Mouse (Mus musculus) hindbrain, embryonic 10.5 days (tissue): ENCODE measurements around the gene Foxj3. TPM values are rescaled to one million over a fixed set of nuclear protein-coding genes. Genes with fewer than 3 reads are reported as not detected.

Experiments used
- DNase-seq: peaks from one replicate; pipeline ENCODE4 v3.0.0-alpha.2; 2017; ENCODE audit warnings: low spot score
- H3K27ac ChIP-seq: fragments of 300-500 bp; sonication (generic); 2 replicates; pipeline ENCODE4 v1.5.1; 2016; ENCODE audit warnings: mild to moderate bottlenecking, moderate library complexity
- H3K27me3 ChIP-seq: fragments of 300-500 bp; sonication (generic); 2 replicates; pipeline ENCODE4 v1.6.1; 2016; ENCODE audit warnings: mild to moderate bottlenecking; ENCODE audit not compliant: poor library complexity, insufficient read depth, severe bottlenecking
- H3K36me3 ChIP-seq: fragments of 300-500 bp; sonication (generic); 2 replicates; pipeline ENCODE4 v1.6.1; 2016; ENCODE audit warnings: mild to moderate bottlenecking, moderate library complexity
- H3K4me1 ChIP-seq: fragments of 300-500 bp; sonication (generic); replicated peaks from 2 replicates; pipeline ENCODE4 v1.6.1; 2016; ENCODE audit warnings: mild to moderate bottlenecking
- H3K4me3 ChIP-seq: fragments of 300-500 bp; sonication (generic); 2 replicates; pipeline ENCODE4 v1.5.1; 2016; ENCODE audit warnings: mild to moderate bottlenecking, moderate library complexity
- H3K9me3 ChIP-seq: fragments of 300-500 bp; sonication (generic); 2 replicates; pipeline ENCODE4 v1.6.1; 2016; ENCODE audit warnings: mild to moderate bottlenecking, moderate library complexity
- WGBS: fragments of 180-500 bp; shearing (Covaris S2); methylation state at CpG from one replicate; pipeline ENCODE4 v1.1.7; 2016; 5-methylcytosine and 5-hydroxymethylcytosine counted together
- polyA plus RNA-seq: library from polyadenylated mRNA; unstranded; fragments of >200 nt; fragmentation: Nextera tagmentation; extraction: Ambion mirVana; gene quantifications from 2 replicates; pipeline ENCODE4 v1.2.1, GENCODE M21; 2016

The Foxj3 gene
- polyA plus RNA-seq, 1 experiment from 2014 or later = 17.7 TPM

- no peak for DNase-seq
- 84% methylated on average over 8 of the region's 8 CpGs for whole genome bisulfite sequencing
- H3K4me1 ChIP-seq = no peaks in the 10 kb centered on the region
- H3K9me3 ChIP-seq = no peaks in the 10 kb centered on the region
- H3K27ac ChIP-seq = no peak overlapping the region
- no peaks in the 10 kb centered on the region for H3K36me3 ChIP-seq
- H3K4me3 ChIP-seq = no peak overlapping the region
- H3K27me3 ChIP-seq = no peaks in the 10 kb centered on the region
These were observed 123.2 kb downstream of the Foxj3 start for GRCm38 (mm10) chr4:119660007-119660406.

- Histone ChIP-seq H3K9me3 (no peaks in the 10 kb centered on the region), H3K27ac (no peak overlapping the region), H3K4me3 (no peak overlapping the region), H3K27me3 (no peaks in the 10 kb centered on the region), H3K36me3 (no peaks in the 10 kb centered on the region), H3K4me1 (peaks cover 7% of the 10 kb centered on the region)
- DNase-seq = no peak
- WGBS = 81% methylated on average over 4 of the region's 4 CpGs
These were observed 125.3 kb downstream of the Foxj3 start for GRCm38 (mm10) chr4:119662151-119662550.

- H3K27me3 ChIP-seq = no peaks in the 10 kb centered on the region
- peaks cover 7% of the 10 kb centered on the region for H3K4me1 ChIP-seq
- no peak overlapping the region for H3K4me3 ChIP-seq
- no peaks in the 10 kb centered on the region for H3K9me3 ChIP-seq
- 92% methylated on average over 7 of the region's 7 CpGs for WGBS
- no peaks in the 10 kb centered on the region for H3K36me3 ChIP-seq
- DNase-seq = no peak
- no peak overlapping the region for H3K27ac ChIP-seq
These were observed 126.2 kb downstream of the Foxj3 start for GRCm38 (mm10) chr4:119662976-119663375.

- H3K36me3 ChIP-seq = no peaks in the 10 kb centered on the region
- DNase-seq = no peak
- no peak overlapping the region for H3K4me3 ChIP-seq
These were observed 126.7 kb downstream of the Foxj3 start for GRCm38 (mm10) chr4:119663409-119664095.

GRCm38 (mm10) chr4:119665166-119665565 is 128.4 kb downstream of the Foxj3 start:
- H3K27ac ChIP-seq = no peak overlapping the region
- DNase-seq = no peak
- peaks cover 16% of the 10 kb centered on the region for H3K4me1 ChIP-seq
- H3K4me3 ChIP-seq = no peak overlapping the region
- 94% methylated on average over 2 of the region's 2 CpGs for WGBS
- no peaks in the 10 kb centered on the region for H3K27me3 ChIP-seq
- H3K36me3 ChIP-seq = no peaks in the 10 kb centered on the region
- no peaks in the 10 kb centered on the region for H3K9me3 ChIP-seq

More at GRCm38 (mm10) chr4:119663409-119664095, 126.7 kb downstream of the Foxj3 start:
- H3K4me1 ChIP-seq = peaks cover 7% of the 10 kb centered on the region
- 95% methylated on average over 14 of the region's 14 CpGs for WGBS
- no peaks in the 10 kb centered on the region for H3K9me3 ChIP-seq
- no peaks in the 10 kb centered on the region for H3K27me3 ChIP-seq
- no peak overlapping the region for H3K27ac ChIP-seq

- H3K27me3 ChIP-seq = no peaks in the 10 kb centered on the region
- no peak for DNase-seq
- H3K9me3 ChIP-seq = no peaks in the 10 kb centered on the region
- peaks cover 18% of the 10 kb centered on the region for H3K4me1 ChIP-seq
- no peak overlapping the region for H3K27ac ChIP-seq
- H3K36me3 ChIP-seq = no peaks in the 10 kb centered on the region
- H3K4me3 ChIP-seq = no peak overlapping the region
- WGBS = 45% methylated on average over 8 of the region's 8 CpGs
These were observed 129.3 kb downstream of the Foxj3 start for GRCm38 (mm10) chr4:119666116-119666515.

- no peaks in the 10 kb centered on the region for H3K27me3 ChIP-seq
- no peaks in the 10 kb centered on the region for H3K36me3 ChIP-seq
- peak; percentile 49 for DNase-seq
- WGBS = 22% methylated on average over 5 of the region's 5 CpGs
- no peak overlapping the region for H3K4me3 ChIP-seq
- H3K4me1 ChIP-seq = peaks cover 18% of the 10 kb centered on the region
- H3K27ac ChIP-seq = no peak overlapping the region
- H3K9me3 ChIP-seq = no peaks in the 10 kb centered on the region
These were observed 130.7 kb downstream of the Foxj3 start for GRCm38 (mm10) chr4:119667454-119667853.

GRCm38 (mm10) chr4:119668185-119668584 is 131.4 kb downstream of the Foxj3 start:
- peaks cover 18% of the 10 kb centered on the region for H3K4me1 ChIP-seq
- no peaks in the 10 kb centered on the region for H3K9me3 ChIP-seq
- DNase-seq = no peak
- H3K36me3 ChIP-seq = no peaks in the 10 kb centered on the region
- H3K4me3 ChIP-seq = no peak overlapping the region
- H3K27ac ChIP-seq = no peak overlapping the region
- 85% methylated on average over 3 of the region's 3 CpGs for WGBS
- no peaks in the 10 kb centered on the region for H3K27me3 ChIP-seq

- DNase-seq = no peak
- no peaks in the 10 kb centered on the region for H3K9me3 ChIP-seq
- H3K36me3 ChIP-seq = no peaks in the 10 kb centered on the region
- peaks cover 18% of the 10 kb centered on the region for H3K4me1 ChIP-seq
- H3K27ac ChIP-seq = no peak overlapping the region
- no peaks in the 10 kb centered on the region for H3K27me3 ChIP-seq
- no peak overlapping the region for H3K4me3 ChIP-seq
- WGBS = 77% methylated on average over 4 of the region's 4 CpGs
These were observed 131.8 kb downstream of the Foxj3 start for GRCm38 (mm10) chr4:119668596-119668995.

- no peak for DNase-seq
- Histone ChIP-seq H3K27ac (no peak overlapping the region), H3K27me3 (no peaks in the 10 kb centered on the region), H3K36me3 (no peaks in the 10 kb centered on the region), H3K4me1 (peaks cover 18% of the 10 kb centered on the region), H3K4me3 (no peak overlapping the region), H3K9me3 (no peaks in the 10 kb centered on the region)
- 66% methylated on average over 10 of the region's 10 CpGs for WGBS
These were observed 132.8 kb downstream of the Foxj3 start for GRCm38 (mm10) chr4:119669356-119670209.

GRCm38 (mm10) chr4:119670210-119670555 is 133.4 kb downstream of the Foxj3 start:
- Histone ChIP-seq H3K4me1 (peaks cover 23% of the 10 kb centered on the region), H3K27ac (no peak overlapping the region), H3K27me3 (no peaks in the 10 kb centered on the region), H3K4me3 (no peak overlapping the region), H3K36me3 (no peaks in the 10 kb centered on the region), H3K9me3 (no peaks in the 10 kb centered on the region)
- DNase-seq = no peak
- 34% methylated on average over 7 of the region's 7 CpGs for WGBS

GRCm38 (mm10) chr4:119670736-119671135 is 133.9 kb downstream of the Foxj3 start:
- H3K4me1 ChIP-seq = peaks cover 21% of the 10 kb centered on the region
- 90% methylated on average over 6 of the region's 6 CpGs for WGBS
- H3K4me3 ChIP-seq = no peak overlapping the region
- no peaks in the 10 kb centered on the region for H3K36me3 ChIP-seq
- H3K9me3 ChIP-seq = no peaks in the 10 kb centered on the region
- H3K27me3 ChIP-seq = no peaks in the 10 kb centered on the region
- no peak overlapping the region for H3K27ac ChIP-seq
- DNase-seq = no peak

- Histone ChIP-seq H3K4me3 (no peak overlapping the region), H3K4me1 (peaks cover 17% of the 10 kb centered on the region), H3K36me3 (no peaks in the 10 kb centered on the region), H3K9me3 (no peaks in the 10 kb centered on the region), H3K27me3 (no peaks in the 10 kb centered on the region), H3K27ac (no peak overlapping the region)
- 92% methylated on average over 9 of the region's 9 CpGs for WGBS
- DNase-seq = no peak
These were observed 134.4 kb downstream of the Foxj3 start for GRCm38 (mm10) chr4:119671164-119671563.
